Mouse (Mus musculus) liver, embryonic 13.5 days (tissue): ENCODE measurements at regions not wholly inside any gene's neighbourhood (a gene's known extent, or its start where the extent isn't known, plus 50 kb on each side); places are given as distances from the start of the nearest gene placed in this dataset.

Experiments
- ATAC-seq: fragments of 200-750 bp; cut with Nextera tagmentation; 2 replicates; pipeline ENCODE4 v1.8.0; 2017; ENCODE audit warnings: low read depth, mild to moderate bottlenecking, moderate number of reproducible peaks, moderate library complexity
- DNase-seq: peaks from one replicate; pipeline ENCODE4 v3.0.0; 2022
- H3K27ac ChIP-seq: fragments of 300-500 bp; sonication (generic); 2 replicates; pipeline ENCODE4 v1.5.1; 2015; ENCODE audit warnings: moderate library complexity, mild to moderate bottlenecking, inconsistent platforms
- H3K27me3 ChIP-seq: fragments of 300-500 bp; sonication (generic); 2 replicates; pipeline ENCODE4 v1.6.1; 2015; ENCODE audit warnings: mild to moderate bottlenecking, inconsistent platforms
- H3K36me3 ChIP-seq: fragments of 300-500 bp; sonication (generic); 2 replicates; pipeline ENCODE4 v1.6.1; 2015; ENCODE audit warnings: mild to moderate bottlenecking, inconsistent platforms
- H3K4me1 ChIP-seq: fragments of 300-500 bp; sonication (generic); replicated peaks from 2 replicates; pipeline ENCODE4 v1.6.1; 2015; ENCODE audit warnings: inconsistent platforms
- H3K4me2 ChIP-seq: fragments of 300-500 bp; sonication (generic); 2 replicates; pipeline ENCODE4 v1.6.1; 2015; ENCODE audit warnings: inconsistent platforms, mild to moderate bottlenecking, moderate library complexity
- H3K4me3 ChIP-seq: fragments of 300-500 bp; sonication (generic); replicated peaks from 2 replicates; pipeline ENCODE4 v1.5.1; 2015; ENCODE audit warnings: mild to moderate bottlenecking, inconsistent platforms
- H3K9ac ChIP-seq: fragments of 300-500 bp; sonication (generic); 2 replicates; pipeline ENCODE4 v1.6.1; 2015; ENCODE audit warnings: mild to moderate bottlenecking, inconsistent platforms
- H3K9me3 ChIP-seq: fragments of 300-500 bp; sonication (generic); replicated peaks from 2 replicates; pipeline ENCODE4 v1.6.1; 2016; ENCODE audit warnings: inconsistent platforms
- WGBS: fragments of 180-500 bp; shearing (Covaris S2); methylation state at CpG from one replicate; pipeline ENCODE4 v1.1.7; 2015; ENCODE audit not compliant: insufficient replicate concordance; 5-methylcytosine and 5-hydroxymethylcytosine counted together

DNA sequence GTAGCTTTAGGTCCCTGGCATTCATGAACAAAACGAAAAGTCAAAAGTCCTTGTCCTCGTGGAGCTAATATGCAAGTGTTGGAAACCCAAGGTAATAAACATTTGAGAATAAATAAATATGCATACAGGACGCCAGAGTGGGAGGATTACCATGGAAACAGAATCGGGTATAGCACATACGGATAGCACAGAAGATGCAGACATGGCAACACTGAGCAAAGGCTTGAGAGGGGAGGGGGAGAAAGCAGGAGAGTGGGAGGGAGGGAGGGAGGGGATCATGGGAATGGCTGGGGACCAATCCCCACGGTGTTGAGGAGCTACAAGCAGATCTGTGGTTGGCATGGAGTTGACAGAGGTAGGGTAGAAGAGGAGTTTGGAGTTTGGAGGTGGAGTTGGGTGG, 226.0 kb upstream of the Six2 start:
- H3K9ac ChIP-seq: no peak overlapping the region
- H3K4me2 ChIP-seq: no peak overlapping the region
- H3K4me3 ChIP-seq: no peak overlapping the region
- no peak overlapping the region for H3K27ac ChIP-seq
- no peaks in the 10 kb centered on the region for H3K36me3 ChIP-seq
- ATAC-seq: no peak
- DNase-seq: no peak
- 52% methylated on average over 6 of the region's 6 CpGs for WGBS
- H3K27me3 ChIP-seq: no peaks in the 10 kb centered on the region
- H3K4me1 ChIP-seq: no peaks in the 10 kb centered on the region
- no peaks in the 10 kb centered on the region for H3K9me3 ChIP-seq

DNA sequence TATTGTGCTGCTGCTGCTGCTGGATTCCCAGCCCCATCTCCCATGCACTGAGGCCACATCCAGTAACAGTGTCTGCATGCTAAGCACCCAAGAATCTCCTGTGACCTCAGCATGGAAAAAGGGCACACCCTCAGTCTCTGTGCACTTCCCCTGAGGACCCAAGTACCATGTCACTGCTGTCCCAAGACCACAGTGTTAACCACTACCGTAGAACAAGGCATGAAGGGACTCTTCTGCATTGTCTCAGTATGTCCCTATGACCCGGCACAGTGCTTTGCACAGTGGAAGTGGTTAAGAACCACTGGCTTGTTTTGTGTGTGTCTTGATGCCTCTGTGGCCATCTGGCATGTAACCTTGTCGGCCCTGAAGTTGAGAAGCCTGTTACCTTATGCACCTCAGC, 220.6 kb upstream of the Six2 start:
- ATAC-seq: no peak
- Histone ChIP-seq H3K9me3 (no peaks in the 10 kb centered on the region), H3K27me3 (no peaks in the 10 kb centered on the region), H3K4me3 (no peak overlapping the region), H3K27ac (no peak overlapping the region), H3K4me2 (no peak overlapping the region), H3K9ac (no peak overlapping the region), H3K36me3 (0 out of 2 replicates have a peak, but pooled peaks cover 5% of the 10 kb centered on the region), H3K4me1 (no peaks in the 10 kb centered on the region)
- DNase-seq: no peak
- WGBS: 47% methylated on average over 3 of the region's 3 CpGs

DNA sequence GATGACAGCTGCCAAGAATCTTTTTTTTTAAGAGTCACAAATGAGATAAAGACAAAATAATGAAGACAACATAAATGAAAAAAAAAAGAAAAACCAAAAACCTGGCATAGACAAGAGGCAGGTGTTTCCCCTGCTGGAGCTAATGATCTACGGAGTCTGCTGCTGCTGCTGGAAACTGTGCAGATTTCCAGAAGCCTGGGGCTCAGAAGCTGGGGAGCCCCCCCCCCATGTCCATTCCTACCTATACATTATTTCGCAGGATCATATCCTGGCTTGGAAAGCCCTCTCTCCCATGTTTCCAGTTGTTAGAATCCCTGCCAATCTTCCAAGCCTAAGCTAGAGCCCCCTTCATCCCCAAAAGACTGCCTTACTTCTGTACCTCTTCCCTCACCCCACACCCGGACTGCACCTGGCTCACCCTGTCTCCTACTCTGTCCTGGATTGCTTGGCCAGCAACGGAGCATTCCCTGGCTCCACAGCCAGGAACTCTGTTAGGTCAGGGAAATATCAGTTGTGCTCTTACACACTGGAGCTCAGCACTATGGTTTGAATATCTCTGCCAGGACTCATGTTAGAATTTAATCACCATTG, 218.6 kb upstream of the Six2 start:
- no peak overlapping the region for H3K9ac ChIP-seq
- H3K27me3 ChIP-seq: no peaks in the 10 kb centered on the region
- H3K9me3 ChIP-seq: no peaks in the 10 kb centered on the region
- H3K4me2 ChIP-seq: no peak overlapping the region
- ATAC-seq (no peak), DNase-seq (no peak)
- H3K4me3 ChIP-seq: no peak overlapping the region
- H3K27ac ChIP-seq: no peak overlapping the region
- H3K36me3 ChIP-seq: 0 out of 2 replicates have a peak, but pooled peaks cover 5% of the 10 kb centered on the region
- WGBS: 65% methylated on average over 4 of the region's 4 CpGs
- H3K4me1 ChIP-seq: no peaks in the 10 kb centered on the region

DNA sequence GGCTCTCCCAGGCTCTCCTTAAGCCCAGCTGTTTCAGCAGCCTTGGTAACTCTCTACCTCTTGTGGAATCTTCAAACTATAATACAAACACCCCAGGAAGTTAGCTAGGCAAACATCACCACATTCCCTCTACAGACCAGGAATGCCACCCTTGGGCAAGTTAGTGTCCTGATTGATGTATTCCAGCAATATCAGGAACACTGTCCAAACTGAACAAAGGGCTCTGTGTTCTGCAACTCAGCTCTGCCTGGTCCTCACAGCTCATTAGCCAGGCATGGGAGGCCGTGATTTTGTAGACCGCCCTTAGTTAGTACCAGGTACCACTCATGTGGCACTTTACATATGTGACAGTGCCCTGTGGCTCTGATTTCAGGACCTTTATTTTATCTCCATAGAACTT, 214.5 kb upstream of the Six2 start:
- 70% methylated on average over 2 of the region's 2 CpGs for WGBS

DNA sequence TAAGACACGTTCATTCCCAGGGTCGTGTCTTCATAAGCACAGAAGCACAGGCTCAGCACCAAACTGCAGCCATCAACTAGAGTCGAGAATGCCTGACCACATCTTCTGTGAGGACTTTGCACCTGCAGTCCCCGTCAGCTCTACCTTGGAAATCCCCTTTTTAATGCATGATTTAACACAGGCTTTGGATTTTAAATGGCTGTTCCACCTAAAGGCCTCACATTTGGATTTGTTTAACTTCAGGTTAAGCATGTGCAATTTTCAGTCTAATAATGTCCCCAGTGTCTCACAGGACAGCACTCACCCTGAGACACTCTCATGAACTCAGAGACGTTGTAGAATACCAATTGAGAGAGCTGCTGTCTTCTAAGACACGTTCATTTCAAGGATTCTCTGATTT, 211.0 kb upstream of the Six2 start:
- Histone ChIP-seq H3K4me3 (no peak overlapping the region), H3K9ac (no peak overlapping the region), H3K4me2 (no peak overlapping the region), H3K36me3 (no peaks in the 10 kb centered on the region), H3K9me3 (no peaks in the 10 kb centered on the region), H3K27ac (no peak overlapping the region), H3K4me1 (no peaks in the 10 kb centered on the region), H3K27me3 (no peaks in the 10 kb centered on the region)
- ATAC-seq (no peak), DNase-seq (no peak)
- WGBS: 54% methylated on average over 6 of the region's 6 CpGs

More for the DNA sequence above, 214.5 kb upstream of the Six2 start:
- ATAC-seq (no peak), DNase-seq (no peak)
- Histone ChIP-seq H3K9ac (no peak overlapping the region), H3K9me3 (no peaks in the 10 kb centered on the region), H3K4me3 (no peak overlapping the region), H3K27ac (no peak overlapping the region), H3K4me1 (no peaks in the 10 kb centered on the region), H3K4me2 (no peak overlapping the region), H3K27me3 (no peaks in the 10 kb centered on the region), H3K36me3 (0 out of 2 replicates have a peak, but pooled peaks cover 5% of the 10 kb centered on the region)

DNA sequence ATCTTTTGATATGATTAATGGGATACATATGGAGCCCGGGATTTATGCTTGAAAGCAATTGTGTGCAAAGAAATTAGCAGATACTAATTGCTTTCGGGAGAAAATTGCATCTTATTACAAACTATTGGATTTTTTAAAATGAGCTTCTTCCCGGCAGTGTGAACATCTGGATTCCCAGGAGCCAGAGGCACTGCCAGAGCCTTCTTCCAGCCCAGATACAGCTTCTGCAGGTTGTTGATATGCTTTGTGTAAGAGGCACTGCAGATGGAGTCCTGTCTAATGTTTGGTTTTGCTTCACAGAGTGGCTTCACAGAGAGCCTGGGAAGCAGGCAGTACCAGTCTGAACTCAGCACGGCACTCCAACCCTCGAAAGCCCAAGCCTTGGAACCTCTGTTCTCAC, 207.9 kb upstream of the Six2 start:
- no peak overlapping the region for H3K27ac ChIP-seq
- no peaks in the 10 kb centered on the region for H3K36me3 ChIP-seq
- ATAC-seq (no peak), DNase-seq (no peak)
- no peaks in the 10 kb centered on the region for H3K27me3 ChIP-seq
- H3K4me2 ChIP-seq: no peak overlapping the region
- 63% methylated on average over 5 of the region's 5 CpGs for WGBS
- no peak overlapping the region for H3K4me3 ChIP-seq
- H3K9me3 ChIP-seq: no peaks in the 10 kb centered on the region
- no peak overlapping the region for H3K9ac ChIP-seq
- H3K4me1 ChIP-seq: no peaks in the 10 kb centered on the region

DNA sequence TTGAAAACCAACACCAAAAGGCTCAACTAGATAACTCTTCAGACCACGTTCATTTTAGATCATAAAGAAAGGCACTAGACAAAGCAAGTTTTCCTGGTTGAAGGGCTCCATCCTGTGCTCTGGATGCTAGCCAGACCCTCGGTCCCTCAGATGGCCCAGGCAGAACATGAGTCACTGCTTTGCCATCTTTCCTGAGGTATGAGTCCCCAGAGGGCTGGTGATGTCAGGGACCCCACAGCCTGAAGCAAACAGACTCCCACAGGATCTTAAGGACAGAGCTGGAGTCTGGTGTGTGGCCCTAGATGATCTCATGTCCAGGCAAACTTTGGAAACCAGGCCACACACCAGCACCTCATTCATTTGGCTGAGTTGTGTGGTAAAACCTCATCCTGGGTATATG, 203.2 kb upstream of the Six2 start:
- Histone ChIP-seq H3K4me1 (no peaks in the 10 kb centered on the region), H3K27ac (no peak overlapping the region), H3K4me2 (no peak overlapping the region), H3K9me3 (no peaks in the 10 kb centered on the region), H3K36me3 (no peaks in the 10 kb centered on the region), H3K27me3 (peaks cover 9% of the 10 kb centered on the region; the same call in 1 of the 2 replicates), H3K4me3 (no peak overlapping the region), H3K9ac (no peak overlapping the region)
- 49% methylated on average over 2 of the region's 2 CpGs for WGBS
- ATAC-seq (no peak), DNase-seq (no peak)

DNA sequence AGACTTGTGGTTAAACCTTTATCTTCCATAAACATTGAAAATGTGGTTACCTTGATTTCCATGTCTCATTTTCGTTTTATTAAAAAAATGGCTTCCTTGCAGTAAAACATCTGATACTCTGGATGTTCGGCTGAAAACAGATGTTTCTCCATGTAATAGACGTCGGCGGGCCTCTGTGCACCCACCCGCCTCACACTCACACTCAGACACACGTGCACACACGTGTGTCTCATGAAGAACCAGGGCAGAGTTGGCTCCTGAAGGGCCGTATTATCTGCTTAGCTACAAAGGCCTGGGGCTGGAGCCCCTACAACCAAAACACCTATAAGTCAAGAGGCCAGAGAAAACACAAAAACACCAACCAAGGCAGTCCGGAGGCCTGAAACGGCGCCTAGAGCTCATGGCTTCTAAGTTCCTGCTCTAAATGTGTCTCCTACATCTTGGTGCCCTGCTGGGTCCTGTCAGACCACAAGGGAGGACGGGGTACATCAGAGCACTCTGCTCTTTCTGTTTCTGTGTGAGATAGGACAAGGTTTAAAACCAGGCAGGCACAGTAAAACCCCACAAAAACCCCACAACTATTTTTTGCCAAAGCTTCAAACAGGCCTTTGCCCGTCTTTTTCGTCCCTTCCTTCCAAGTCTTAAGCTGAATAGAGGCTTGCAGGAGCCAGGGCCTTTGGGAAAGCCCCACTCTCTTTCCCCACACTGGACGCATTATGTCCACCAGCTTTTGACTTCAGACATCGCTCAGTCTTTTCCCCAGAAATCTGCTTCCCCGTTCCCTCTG, 201.9 kb upstream of the Six2 start:
- no peaks in the 10 kb centered on the region for H3K36me3 ChIP-seq
- H3K9me3 ChIP-seq: no peaks in the 10 kb centered on the region
- no peak overlapping the region for H3K9ac ChIP-seq
- no peak overlapping the region for H3K27ac ChIP-seq
- WGBS: 73% methylated on average over 18 of the region's 18 CpGs
- ATAC-seq (no peak), DNase-seq (no peak)
- H3K27me3 ChIP-seq: peaks cover 12% of the 10 kb centered on the region
- H3K4me3 ChIP-seq: no peak overlapping the region
- no peak overlapping the region for H3K4me2 ChIP-seq
- H3K4me1 ChIP-seq: no peaks in the 10 kb centered on the region

DNA sequence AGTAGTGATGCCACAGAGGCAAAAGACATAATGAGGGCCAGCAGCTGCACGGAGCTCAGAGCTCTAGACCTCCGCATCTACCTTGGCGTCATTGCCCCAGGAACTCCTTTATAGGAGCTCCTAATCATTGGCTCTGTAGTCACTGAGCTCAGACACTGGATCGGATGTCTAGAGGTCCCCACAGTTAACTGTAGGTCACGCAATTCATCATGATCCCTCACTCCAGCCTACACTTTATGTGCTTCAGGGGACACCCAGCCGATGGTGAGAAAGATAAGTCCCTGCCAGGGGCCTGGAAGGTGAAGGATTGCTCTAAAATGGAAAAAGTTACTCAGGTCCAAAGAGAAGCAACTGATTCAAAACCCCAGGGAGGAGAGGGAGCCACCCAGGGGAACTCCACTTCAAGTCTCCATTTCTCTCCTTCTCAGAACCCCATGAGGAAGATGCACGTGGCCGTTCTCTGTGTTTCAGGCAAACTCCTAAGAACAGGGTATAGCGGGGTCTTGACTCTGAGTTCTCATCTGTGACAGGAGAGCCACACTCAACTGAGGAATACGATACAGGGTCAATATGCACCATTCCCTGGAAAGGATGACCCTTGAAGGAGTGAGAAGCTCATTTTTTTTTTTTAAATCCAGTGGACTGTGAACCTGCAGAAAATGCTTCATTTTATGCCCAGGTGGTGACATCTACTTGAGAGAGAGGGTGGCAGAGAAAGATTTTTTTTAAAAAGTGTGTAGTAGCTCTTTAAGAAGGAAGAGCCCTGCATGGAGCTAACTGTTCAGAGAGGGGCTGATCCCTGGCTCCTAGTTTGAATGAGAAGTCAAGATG, 200.7 kb upstream of the Six2 start:
- Histone ChIP-seq H3K27me3 (peaks cover 12% of the 10 kb centered on the region), H3K27ac (no peak overlapping the region), H3K4me1 (no peaks in the 10 kb centered on the region), H3K9me3 (no peaks in the 10 kb centered on the region), H3K36me3 (no peaks in the 10 kb centered on the region), H3K4me2 (no peak overlapping the region), H3K9ac (no peak overlapping the region), H3K4me3 (no peak overlapping the region)
- ATAC-seq (no peak), DNase-seq (no peak)
- WGBS: 73% methylated on average over 10 of the region's 10 CpGs

DNA sequence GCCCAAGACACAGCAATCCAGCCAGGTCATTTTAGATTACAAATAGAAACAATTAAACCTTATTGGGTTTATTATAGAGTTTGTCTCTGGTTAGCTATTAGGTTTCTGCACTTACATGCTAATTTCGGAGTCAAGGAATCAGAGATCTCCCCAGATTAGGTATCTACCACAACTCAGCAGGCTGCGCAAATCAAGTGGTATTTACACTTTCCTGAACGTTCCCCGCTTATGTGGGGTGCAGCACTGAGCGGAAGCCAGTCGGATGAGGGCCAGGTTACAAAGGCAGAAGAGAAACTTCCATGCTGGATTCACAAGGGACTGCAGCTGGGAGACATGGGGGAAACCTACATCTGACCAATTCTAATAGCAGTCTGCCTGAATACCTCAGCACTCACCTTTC, 198.6 kb upstream of the Six2 start:
- Histone ChIP-seq H3K9me3 (no peaks in the 10 kb centered on the region), H3K36me3 (no peaks in the 10 kb centered on the region), H3K4me2 (no peak overlapping the region), H3K9ac (no peak overlapping the region), H3K4me1 (no peaks in the 10 kb centered on the region), H3K27ac (no peak overlapping the region), H3K4me3 (no peak overlapping the region), H3K27me3 (peaks cover 16% of the 10 kb centered on the region)
- DNase-seq: no peak
- 75% methylated on average over 6 of the region's 6 CpGs for WGBS
- ATAC-seq: no peak

DNA sequence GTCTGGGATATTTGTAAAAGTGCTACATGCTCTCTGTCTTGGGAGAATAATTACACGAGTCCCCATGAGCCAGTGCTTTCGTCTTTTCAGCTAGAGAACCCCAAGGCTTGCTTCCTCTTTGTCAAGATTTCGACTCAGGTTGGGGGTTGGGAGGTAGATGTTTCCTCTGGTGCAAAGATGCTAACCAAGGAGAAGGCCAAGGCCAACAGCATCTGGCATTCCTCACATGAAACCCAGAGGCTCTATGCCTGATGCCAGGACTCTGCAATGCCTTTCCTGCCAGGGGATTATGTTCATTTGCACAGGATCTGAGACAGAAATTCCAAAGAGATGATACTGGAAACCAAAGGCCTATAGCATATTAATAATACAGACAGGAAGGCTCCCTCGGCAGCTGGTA, 198.2 kb upstream of the Six2 start:
- no peaks in the 10 kb centered on the region for H3K9me3 ChIP-seq
- WGBS: 31% methylated on average over 4 of the region's 4 CpGs
- ATAC-seq: no peak

More for the DNA sequence above, 198.2 kb upstream of the Six2 start:
- H3K4me2 ChIP-seq: no peak overlapping the region
- H3K4me1 ChIP-seq: no peaks in the 10 kb centered on the region
- no peak for DNase-seq
- no peak overlapping the region for H3K9ac ChIP-seq
- H3K4me3 ChIP-seq: no peak overlapping the region
- H3K36me3 ChIP-seq: no peaks in the 10 kb centered on the region
- H3K27me3 ChIP-seq: peaks cover 16% of the 10 kb centered on the region
- no peak overlapping the region for H3K27ac ChIP-seq
